Mouse (Mus musculus): ENCODE results near the gene Rnf183.

DNA sequence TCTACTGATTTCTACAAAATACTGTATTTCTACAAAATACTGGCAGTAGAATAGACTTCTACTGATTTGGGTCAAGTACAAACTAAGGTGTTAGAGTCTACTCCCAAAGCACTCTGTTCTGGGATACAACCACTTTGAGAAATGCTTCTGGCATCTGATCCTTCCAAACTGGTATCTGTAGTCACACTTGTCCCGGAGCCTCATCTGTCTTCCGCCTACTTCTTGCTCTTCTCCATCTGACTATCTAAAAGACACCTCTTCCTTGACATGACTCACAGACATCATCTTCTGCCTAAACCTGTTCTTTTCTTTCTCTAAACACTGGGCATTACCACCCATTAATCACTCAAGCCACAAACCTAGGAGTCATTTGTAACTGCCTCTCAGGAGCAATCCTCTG is 37.0 kb upstream of the Rnf183 start:
- TF ChIP-seq MAFK (IDR thresholded peaks at IDR 0.05; ENCODE audit: borderline replicate concordance, low read depth, low read length), result no peak
- no peak for TF ChIP-seq HCFC1 (IDR thresholded peaks at IDR 0.05; ENCODE audit: low read depth, low read length)
- no peak for TF ChIP-seq ZC3H11A (IDR thresholded peaks at IDR 0.05; ENCODE audit: low read depth, low read length)
- TF ChIP-seq POLR2A (IDR thresholded peaks at IDR 0.05; ENCODE audit: control insufficient read depth in 1 of 2, insufficient read depth in 1 of 2, low read depth in 1 of 2, low read length in 2 of 2, poor library complexity in 1 of 2), result no peak
- no peak for TF ChIP-seq MAX (IDR thresholded peaks at IDR 0.05; ENCODE audit: low read length)
- no peak for TF ChIP-seq POLR2AphosphoS2 (IDR thresholded peaks at IDR 0.05; ENCODE audit: low read length)
- no peak for TF ChIP-seq MEF2A (IDR thresholded peaks at IDR 0.05; ENCODE audit: extremely low read depth, insufficient replicate concordance, low read depth, low read length, poor library complexity, severe bottlenecking)
- no peak for TF ChIP-seq CTCF (IDR thresholded peaks at IDR 0.05 in 2 of 3, conservative IDR thresholded peaks at IDR 0.05 in 1 of 3; ENCODE audit: control insufficient read depth in 1 of 3, insufficient read depth in 1 of 3, low read depth in 2 of 3, low read length in 3 of 3, poor library complexity in 1 of 3, severe bottlenecking in 1 of 3)
- TF ChIP-seq USF2 (IDR thresholded peaks at IDR 0.05; ENCODE audit: borderline replicate concordance in 1 of 2, insufficient read depth in 1 of 2, low read depth in 1 of 2, low read length in 2 of 2), result no peak
